Mouse (Mus musculus) lung, embryonic 15.5 days (tissue): ENCODE data around the gene Plb1. TPM values are rescaled to one million over a fixed set of nuclear protein-coding genes. Genes with fewer than 3 reads are reported as not detected.

Source experiments
- ATAC-seq: fragments of 200-750 bp; cut with Nextera tagmentation; 2 replicates; pipeline ENCODE4 v1.8.0; 2017; ENCODE audit warnings: moderate number of reproducible peaks, borderline replicate concordance; ENCODE audit not compliant: low FRiP score, low TSS enrichment; ENCODE audit errors: extremely low read depth
- H3K27ac ChIP-seq: fragments of 300-500 bp; sonication (generic); 2 replicates; pipeline ENCODE4 v1.5.1; 2015; ENCODE audit warnings: moderate library complexity, mild to moderate bottlenecking, inconsistent platforms
- H3K27me3 ChIP-seq: fragments of 300-500 bp; sonication (generic); 2 replicates; pipeline ENCODE4 v1.6.1; 2015; ENCODE audit warnings: inconsistent platforms
- H3K36me3 ChIP-seq: fragments of 300-500 bp; sonication (generic); 2 replicates; pipeline ENCODE4 v1.6.1; 2015; ENCODE audit warnings: inconsistent platforms
- H3K4me1 ChIP-seq: fragments of 300-500 bp; sonication (generic); 2 replicates; pipeline ENCODE4 v1.6.1; 2015; ENCODE audit warnings: inconsistent platforms
- H3K4me2 ChIP-seq: fragments of 300-500 bp; sonication (generic); 2 replicates; pipeline ENCODE4 v1.6.1; 2015; ENCODE audit warnings: inconsistent platforms, mild to moderate bottlenecking, moderate library complexity
- H3K4me3 ChIP-seq: fragments of 300-500 bp; sonication (generic); 2 replicates; pipeline ENCODE4 v1.5.1; 2015; ENCODE audit warnings: mild to moderate bottlenecking, inconsistent platforms
- H3K9ac ChIP-seq: fragments of 300-500 bp; sonication (generic); 2 replicates; pipeline ENCODE4 v1.6.1; 2015; ENCODE audit warnings: inconsistent platforms
- H3K9me3 ChIP-seq: fragments of 300-500 bp; sonication (generic); 2 replicates; pipeline ENCODE4 v1.6.1; 2016; ENCODE audit warnings: inconsistent platforms
- WGBS: fragments of 180-500 bp; shearing (Covaris S2); methylation state at CpG from one replicate; pipeline ENCODE4 v1.1.7; 2015; 5-methylcytosine and 5-hydroxymethylcytosine counted together
- polyA plus RNA-seq: library from polyadenylated mRNA; unstranded; fragments of >200 nt; fragmentation: Nextera tagmentation; extraction: Ambion mirVana; gene quantifications from 2 replicates; pipeline ENCODE4 v1.2.1, GENCODE M21; 2015

Gene Plb1
- polyA plus RNA-seq, 1 experiment from 2014 or later, result 16.3 TPM

- no peak overlapping the region for H3K4me2 ChIP-seq
- no peak overlapping the region for H3K4me3 ChIP-seq
- H3K9ac ChIP-seq, result no peak overlapping the region
- WGBS, result 38% methylated on average over 2 of the region's 2 CpGs
- H3K27me3 ChIP-seq, result no peaks in the 10 kb centered on the region
- H3K9me3 ChIP-seq, result no peaks in the 10 kb centered on the region
- no peak for ATAC-seq
- peaks cover 6% of the 10 kb centered on the region for H3K4me1 ChIP-seq
- H3K27ac ChIP-seq, result no peak overlapping the region
- no peaks in the 10 kb centered on the region for H3K36me3 ChIP-seq
Measured at GRCm38 (mm10) chr5:32338339-32338738, 105.8 kb downstream of the Plb1 start.

- 59% methylated on average over 3 of the region's 3 CpGs for WGBS
- no peak overlapping the region for H3K4me3 ChIP-seq
- H3K4me1 ChIP-seq, result peaks cover 6% of the 10 kb centered on the region
- no peaks in the 10 kb centered on the region for H3K27me3 ChIP-seq
- no peaks in the 10 kb centered on the region for H3K36me3 ChIP-seq
- no peak for ATAC-seq
- no peaks in the 10 kb centered on the region for H3K9me3 ChIP-seq
- no peak overlapping the region for H3K9ac ChIP-seq
- no peak overlapping the region for H3K27ac ChIP-seq
- H3K4me2 ChIP-seq, result no peak overlapping the region
Measured at GRCm38 (mm10) chr5:32338766-32339165, 106.3 kb downstream of the Plb1 start.

- H3K36me3 ChIP-seq, result no peaks in the 10 kb centered on the region
- H3K4me3 ChIP-seq, result no peak overlapping the region
- peaks cover 1% of the 10 kb centered on the region for H3K4me1 ChIP-seq
- no peak overlapping the region for H3K27ac ChIP-seq
- no peaks in the 10 kb centered on the region for H3K9me3 ChIP-seq
- no peak overlapping the region for H3K9ac ChIP-seq
- H3K27me3 ChIP-seq, result no peaks in the 10 kb centered on the region
- no peak overlapping the region for H3K4me2 ChIP-seq
- no peak for ATAC-seq
- 64% methylated on average over 1 of the region's 1 CpGs for WGBS
Measured at GRCm38 (mm10) chr5:32340246-32340645, 107.7 kb downstream of the Plb1 start.

- Histone ChIP-seq H3K27me3 (no peaks in the 10 kb centered on the region), H3K9ac (no peak overlapping the region), H3K4me1 (peaks cover 19% of the 10 kb centered on the region), H3K4me3 (no peak overlapping the region), H3K27ac (no peak overlapping the region), H3K4me2 (no peak overlapping the region), H3K36me3 (no peaks in the 10 kb centered on the region), H3K9me3 (no peaks in the 10 kb centered on the region)
- ATAC-seq, result no peak
- WGBS, result 64% methylated on average over 5 of the region's 5 CpGs
Measured at GRCm38 (mm10) chr5:32342711-32343285, 110.3 kb downstream of the Plb1 start.

GRCm38 (mm10) chr5:32346025-32346912, 113.8 kb downstream of the Plb1 start:
- 6% methylated on average over 10 of the region's 10 CpGs for WGBS
- Histone ChIP-seq H3K4me3 (0 out of 2 replicates have a peak overlapping the region, but pooled peaks have one; percentile 2), H3K4me1 (peaks cover 39% of the 10 kb centered on the region), H3K27ac (peak overlapping the region; percentile 81), H3K4me2 (peak overlapping the region; percentile 24), H3K9me3 (no peaks in the 10 kb centered on the region), H3K36me3 (no peaks in the 10 kb centered on the region), H3K9ac (no peak overlapping the region), H3K27me3 (no peaks in the 10 kb centered on the region)
- ATAC-seq, result peak; percentile 88

GRCm38 (mm10) chr5:32349718-32350117, 117.2 kb downstream of the Plb1 start:
- 26% methylated on average over 3 of the region's 3 CpGs for WGBS
- no peak overlapping the region for H3K4me2 ChIP-seq
- H3K9me3 ChIP-seq, result no peaks in the 10 kb centered on the region
- peaks cover 54% of the 10 kb centered on the region for H3K4me1 ChIP-seq
- H3K4me3 ChIP-seq, result no peak overlapping the region
- H3K36me3 ChIP-seq, result no peaks in the 10 kb centered on the region
- H3K27ac ChIP-seq, result peak overlapping the region; percentile 72
- no peaks in the 10 kb centered on the region for H3K27me3 ChIP-seq
- no peak overlapping the region for H3K9ac ChIP-seq
- ATAC-seq, result no peak

GRCm38 (mm10) chr5:32350551-32351256, 118.2 kb downstream of the Plb1 start:
- H3K27ac ChIP-seq, result peak overlapping the region; percentile 32; the same call in 1 of the 2 replicates
- H3K27me3 ChIP-seq, result no peaks in the 10 kb centered on the region
- ATAC-seq, result no peak
- H3K4me3 ChIP-seq, result no peak overlapping the region
- no peak overlapping the region for H3K4me2 ChIP-seq
- H3K9ac ChIP-seq, result no peak overlapping the region
- H3K36me3 ChIP-seq, result no peaks in the 10 kb centered on the region
- peaks cover 51% of the 10 kb centered on the region for H3K4me1 ChIP-seq
- no peaks in the 10 kb centered on the region for H3K9me3 ChIP-seq
- WGBS, result 61% methylated on average over 3 of the region's 3 CpGs

GRCm38 (mm10) chr5:32351721-32352465, 119.4 kb downstream of the Plb1 start:
- no peak for ATAC-seq
- H3K9me3 ChIP-seq, result no peaks in the 10 kb centered on the region
- no peaks in the 10 kb centered on the region for H3K27me3 ChIP-seq
- WGBS, result 78% methylated on average over 4 of the region's 4 CpGs
- H3K4me2 ChIP-seq, result no peak overlapping the region
- H3K9ac ChIP-seq, result no peak overlapping the region
- no peaks in the 10 kb centered on the region for H3K36me3 ChIP-seq
- no peak overlapping the region for H3K4me3 ChIP-seq
- peaks cover 39% of the 10 kb centered on the region for H3K4me1 ChIP-seq
- no peak overlapping the region for H3K27ac ChIP-seq

GRCm38 (mm10) chr5:32352845-32353244, 120.3 kb downstream of the Plb1 start:
- no peaks in the 10 kb centered on the region for H3K27me3 ChIP-seq
- H3K36me3 ChIP-seq, result no peaks in the 10 kb centered on the region
- 74% methylated on average over 3 of the region's 3 CpGs for WGBS
- H3K4me3 ChIP-seq, result no peak overlapping the region
- H3K9me3 ChIP-seq, result no peaks in the 10 kb centered on the region
- peaks cover 35% of the 10 kb centered on the region for H3K4me1 ChIP-seq
- ATAC-seq, result no peak
- no peak overlapping the region for H3K9ac ChIP-seq
- peak overlapping the region; percentile 58 for H3K27ac ChIP-seq
- no peak overlapping the region for H3K4me2 ChIP-seq

- Histone ChIP-seq H3K9me3 (no peaks in the 10 kb centered on the region), H3K9ac (no peak overlapping the region), H3K4me1 (peaks cover 35% of the 10 kb centered on the region), H3K36me3 (no peaks in the 10 kb centered on the region), H3K27ac (peak overlapping the region; percentile 58), H3K4me3 (no peak overlapping the region), H3K27me3 (no peaks in the 10 kb centered on the region), H3K4me2 (peak overlapping the region; percentile 17; the same call in 1 of the 2 replicates)
- ATAC-seq, result peak; percentile 20; the same call in 1 of the 2 replicates
- WGBS, result 60% methylated on average over 2 of the region's 2 CpGs
Measured at GRCm38 (mm10) chr5:32353280-32353679, 120.8 kb downstream of the Plb1 start.

- Histone ChIP-seq H3K27me3 (no peaks in the 10 kb centered on the region), H3K36me3 (no peaks in the 10 kb centered on the region), H3K27ac (no peak overlapping the region), H3K4me3 (no peak overlapping the region), H3K4me2 (no peak overlapping the region), H3K9ac (no peak overlapping the region), H3K4me1 (no peaks in the 10 kb centered on the region), H3K9me3 (no peaks in the 10 kb centered on the region)
- WGBS, result 66% methylated on average over 4 of the region's 4 CpGs
- ATAC-seq, result no peak
Measured at GRCm38 (mm10) chr5:32360511-32360910, 128.0 kb downstream of the Plb1 start.
